17 mouse cellular contexts compared by ENCODE assay signal in genomic region chr16:52008471-52008870, GRCm38 (mm10). TPM values are rescaled to one million over a fixed set of nuclear protein-coding genes. Genes with fewer than 3 reads are reported as not detected.
DNase-seq lines count a peak whose midpoint lies in the region; ATAC-seq and TF ChIP-seq lines count a peak whose summit lies in the region.
"Had no signal": no experiment of that assay in that cellular context is flagged by ENCODE, and none has a peak within 500 bp of the region (broad histone marks: within the 10 kb centered on the region; RNA-seq: fewer than 3 reads in every experiment).

No protein-coding gene starts in this region.

- H3K36me3 ChIP-seq in heart, embryonic 14.5 days (ENCODE audit: control insufficient read depth, insufficient read depth, low read length), result no peaks in the 10 kb centered on the region
- no peaks in the 10 kb centered on the region for H3K36me3 ChIP-seq in heart, postnatal 0 days (replicated peaks; ENCODE audit: control insufficient read depth, insufficient read depth, low read length)
- H3K36me3 ChIP-seq in kidney, postnatal 0 days (ENCODE audit: insufficient read depth, low read length), result no peaks in the 10 kb centered on the region
- H3K36me3 ChIP-seq: neural tube, embryonic 12.5 days had no signal

- intact Hi-C loops in heart, postnatal 25 days (cut with DNase I), result no loop called here

- ATAC-seq in heart, embryonic 14.5 days (ENCODE audit: insufficient number of reproducible peaks, insufficient read depth, low FRiP score, low read depth), result no peak
- peak; percentile 57; the same call in 1 of the 2 replicates for ATAC-seq in heart, postnatal 0 days (ENCODE audit: insufficient read depth, low read depth)
- ATAC-seq in kidney, postnatal 0 days (replicated peaks; ENCODE audit: low FRiP score, low read depth), result no peak
- ATAC-seq: forebrain, embryonic 13.5 days had no signal

- no peak for TF ChIP-seq EP300 in heart, postnatal 0 days (IDR thresholded peaks at IDR 0.05; ENCODE audit: low read depth)

- H3K27ac ChIP-seq in heart, embryonic 14.5 days (replicated peaks in 1 of 2; ENCODE audit: control insufficient read depth in 1 of 2, insufficient read depth in 1 of 2, low read depth in 2 of 2, low read length in 2 of 2), result peak overlapping the region; percentile 14 to 53
- peak overlapping the region; percentile 23 for H3K27ac ChIP-seq in heart, postnatal 0 days (ENCODE audit: low read depth)
- no peak overlapping the region for H3K27ac ChIP-seq in kidney, postnatal 0 days
- H3K27ac ChIP-seq: forebrain, embryonic 13.5 days; gastrocnemius, adult 2 months; left cerebral cortex, adult 2 months; neural tube, embryonic 12.5 days had no signal

- 3% methylated on average over 2 of the region's 2 CpGs for WGBS in heart, embryonic 14.5 days
- 5% methylated on average over 2 of the region's 2 CpGs for WGBS in heart, postnatal 0 days
- 19% methylated on average over 2 of the region's 2 CpGs for WGBS in kidney, postnatal 0 days

- H3K4me3 ChIP-seq in heart, embryonic 14.5 days (ENCODE audit: control insufficient read depth in 1 of 2, insufficient read depth in 1 of 2, low read depth in 1 of 2, low read length in 2 of 2), result no peak overlapping the region
- no peak overlapping the region for H3K4me3 ChIP-seq in heart, postnatal 0 days (ENCODE audit: low read depth, low read length)
- H3K4me3 ChIP-seq in kidney, postnatal 0 days (replicated peaks; ENCODE audit: low read depth, low read length), result no peak overlapping the region
- H3K4me3 ChIP-seq: forebrain, embryonic 13.5 days; gastrocnemius, adult 2 months; left cerebral cortex, adult 2 months; neural tube, embryonic 12.5 days had no signal

- H3K4me1 ChIP-seq in heart, embryonic 14.5 days (ENCODE audit: control insufficient read depth in 2 of 2, insufficient read depth in 2 of 2, low read length in 2 of 2), result peaks cover 0 to 4% of the 10 kb centered on the region in 2 experiments; a peak in 1 of 4 replicates
- H3K4me1 ChIP-seq in heart, postnatal 0 days (ENCODE audit: control insufficient read depth, insufficient read depth), result peaks cover 12% of the 10 kb centered on the region; the same call in 1 of the 2 replicates
- H3K4me1 ChIP-seq in kidney, postnatal 0 days (replicated peaks; ENCODE audit: insufficient read depth, low read length), result no peaks in the 10 kb centered on the region
- H3K4me1 ChIP-seq: forebrain, embryonic 13.5 days; neural tube, embryonic 12.5 days had no signal

- H3K9me3 ChIP-seq in heart, embryonic 14.5 days (ENCODE audit: control insufficient read depth, low read length), result no peaks in the 10 kb centered on the region
- no peaks in the 10 kb centered on the region for H3K9me3 ChIP-seq in heart, postnatal 0 days (replicated peaks; ENCODE audit: control insufficient read depth, low read length)
- H3K9me3 ChIP-seq in kidney, postnatal 0 days (replicated peaks; ENCODE audit: low read length), result no peaks in the 10 kb centered on the region
- H3K9me3 ChIP-seq: forebrain, embryonic 13.5 days; neural tube, embryonic 12.5 days had no signal

- no peak overlapping the region for H3K9ac ChIP-seq in heart, embryonic 14.5 days (ENCODE audit: low read length)
- H3K9ac ChIP-seq in heart, postnatal 0 days (replicated peaks; ENCODE audit: low read depth, low read length), result no peak overlapping the region
- H3K9ac ChIP-seq in kidney, postnatal 0 days (ENCODE audit: low read depth, low read length), result no peak overlapping the region
- H3K9ac ChIP-seq: forebrain, embryonic 13.5 days; neural tube, embryonic 12.5 days had no signal

- no peak for TF ChIP-seq CTCF in heart, postnatal 0 days (IDR thresholded peaks at IDR 0.05; ENCODE audit: low read depth)
- no peak for TF ChIP-seq CTCF in kidney, postnatal 0 days (IDR thresholded peaks at IDR 0.05; ENCODE audit: low read depth)

- no peak overlapping the region for H3K4me2 ChIP-seq in heart, embryonic 14.5 days (ENCODE audit: low read length)
- H3K4me2 ChIP-seq in heart, postnatal 0 days (ENCODE audit: low read depth, low read length), result no peak overlapping the region
- no peak overlapping the region for H3K4me2 ChIP-seq in kidney, postnatal 0 days (ENCODE audit: low read length)
- H3K4me2 ChIP-seq: forebrain, embryonic 13.5 days; neural tube, embryonic 12.5 days had no signal

- H3K27me3 ChIP-seq in heart, embryonic 14.5 days (ENCODE audit: control insufficient read depth, insufficient read depth, low read length), result no peaks in the 10 kb centered on the region
- no peaks in the 10 kb centered on the region for H3K27me3 ChIP-seq in heart, postnatal 0 days (ENCODE audit: control insufficient read depth, insufficient read depth, low read length)
- no peaks in the 10 kb centered on the region for H3K27me3 ChIP-seq in kidney, postnatal 0 days (ENCODE audit: insufficient read depth, low read length)
- H3K27me3 ChIP-seq: forebrain, embryonic 13.5 days; neural tube, embryonic 12.5 days had no signal

- no peak for DNase-seq in heart, postnatal 25 days (ENCODE audit: low spot score)
- peak; percentile 7 for DNase-seq in MN1 (ENCODE audit: low spot score)
- DNase-seq in heart, postnatal 0 days (ENCODE audit: low spot score), result peak; percentile 66
- DNase-seq in kidney, postnatal 0 days (ENCODE audit: low spot score), result peak; percentile 64
- no peak for DNase-seq in frontal cortex, adult 2 months (ENCODE audit: extremely low spot score in 1 of 2, low spot score in 1 of 2)
- no peak for DNase-seq in urinary bladder, postnatal 10 days (ENCODE audit: low spot score)
- DNase-seq: adrenal gland, adult 8-10 months; cerebellum, adult 8-10 months; gastrocnemius, adult 2 months; liver; lung, adult 18-20 months; right cerebral cortex, postnatal 25 days; thymus, postnatal 4 days had no signal

RNA-seq across cellular contexts. Expression of gene Cblb, which starts 22.6 kb away (rescaled TPM):
- 13.3 and 14.0 TPM in 2 replicates for polyA plus RNA-seq in heart, embryonic 14.5 days (2014; fragmentation: Nextera tagmentation; extraction: Ambion mirVana)
- total RNA-seq in heart, postnatal 25 days (2021), result 10 to 100 TPM; 14.2 to 16.1 TPM
- total RNA-seq in heart, postnatal 0 days (2014; rRNA removed; ENCODE audit: low replicate concordance), result 9.2 and 10.4 TPM in 2 replicates
- polyA plus RNA-seq in heart, postnatal 0 days (2015; fragmentation: Nextera tagmentation; extraction: Ambion mirVana), result 3.4 and 3.9 TPM in 2 replicates
- polyA plus RNA-seq in kidney, postnatal 0 days (2015; fragmentation: Nextera tagmentation; extraction: Ambion mirVana), result 7.1 and 7.6 TPM in 2 replicates
- 9.0 and 9.4 TPM in 2 replicates for polyA plus RNA-seq in frontal cortex, adult 2 months (2012; rRNA removed)

Comparison
In these comparisons a context has a peak if more than half of its experiments do, and no peak if none do; other contexts are left out.
1. DNase-seq: peak in MN1 (single experiment), heart, postnatal 0 days (single experiment) and kidney, postnatal 0 days (single experiment); none in heart, postnatal 25 days (single experiment), frontal cortex, adult 2 months (0 of 2) and urinary bladder, postnatal 10 days (single experiment).